Mouse (Mus musculus): ENCODE data around the gene Foxd2.

Foxd2 gene

DNA sequence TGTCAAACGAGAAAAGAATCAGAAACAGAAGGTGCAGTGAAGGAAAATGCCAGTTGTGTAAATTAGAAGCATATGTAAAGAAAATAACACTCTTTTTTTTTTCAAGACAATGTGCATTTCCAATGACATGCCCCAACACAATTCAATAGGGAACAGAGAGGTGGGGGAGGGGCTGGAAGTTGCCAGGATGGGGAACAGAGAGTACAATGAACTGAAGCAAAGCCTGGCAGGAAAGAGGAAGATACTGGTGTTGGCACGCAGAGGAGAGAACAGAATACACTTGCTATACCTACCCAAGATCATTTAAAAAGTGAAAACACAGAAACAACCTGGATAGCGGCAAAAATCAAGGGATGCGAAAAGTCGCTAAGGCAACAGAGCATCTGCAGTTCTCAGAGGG, 45.5 kb downstream of the Foxd2 start:
- in situ Hi-C loops (cut with MboI, MseI): no loop called here

DNA sequence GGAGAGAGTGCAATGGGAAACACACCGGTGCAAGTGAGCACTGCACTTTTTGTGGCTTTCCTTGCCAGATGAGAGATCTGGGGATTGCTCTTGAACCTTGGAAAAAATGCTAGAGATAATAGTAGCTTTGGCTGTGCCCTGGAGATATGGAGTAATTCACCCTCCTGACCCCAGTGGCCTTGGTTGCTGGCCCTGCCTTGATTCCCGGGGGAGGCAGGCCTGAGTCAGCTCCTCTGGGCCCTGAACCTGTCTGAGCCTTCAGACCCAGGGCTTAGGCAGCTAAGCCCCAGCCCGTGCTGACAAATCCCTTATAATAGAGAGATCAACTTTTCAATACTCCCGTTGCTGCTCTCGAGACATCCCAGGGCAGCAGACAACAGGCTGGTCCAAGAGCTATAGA, 50.2 kb downstream of the Foxd2 start:
- in situ Hi-C loops (cut with MboI, MseI): loop anchor here in 1 of 2 experiments (10.0 kb wide), 1 partner anchor 144 kb away; no protein-coding TSS in a partner anchor
